Mouse (Mus musculus): ENCODE results near the gene Gm37240. TPM values are rescaled to one million over a fixed set of nuclear protein-coding genes. Genes with fewer than 3 reads are reported as not detected.

Gm37240 gene
- total RNA-seq, 4 experiments from 2014 or later, result 1.8 to 2.0 TPM; not detected in 2

- DNase-seq (ENCODE audit: low spot score in 2 of 2), result no peak
Observed at GRCm38 (mm10) chr3:84461687-84462086, 1425.6 kb downstream of the Gm37240 start.

DNA sequence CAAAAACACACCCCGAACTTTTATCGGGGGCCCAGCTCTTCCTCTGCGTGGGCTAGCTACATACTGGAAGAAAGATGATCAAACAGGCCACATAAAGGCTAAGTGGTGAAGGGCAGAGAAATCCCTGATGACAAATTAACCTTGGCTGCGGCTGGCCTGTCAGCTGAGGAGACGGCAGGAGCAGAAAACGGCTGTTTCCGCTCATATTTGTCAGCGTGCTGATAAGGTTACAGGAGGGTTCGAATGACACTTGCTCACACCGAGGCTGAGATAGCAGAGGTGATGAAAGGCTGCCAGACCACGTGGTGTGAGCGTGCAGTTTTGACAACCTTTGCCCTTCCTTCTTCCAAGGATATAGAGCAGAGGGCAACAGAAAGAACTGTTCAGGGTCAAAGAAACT, 1426.4 kb downstream of the Gm37240 start:
- DNase-seq (ENCODE audit: low spot score in 2 of 2), result no peak

DNA sequence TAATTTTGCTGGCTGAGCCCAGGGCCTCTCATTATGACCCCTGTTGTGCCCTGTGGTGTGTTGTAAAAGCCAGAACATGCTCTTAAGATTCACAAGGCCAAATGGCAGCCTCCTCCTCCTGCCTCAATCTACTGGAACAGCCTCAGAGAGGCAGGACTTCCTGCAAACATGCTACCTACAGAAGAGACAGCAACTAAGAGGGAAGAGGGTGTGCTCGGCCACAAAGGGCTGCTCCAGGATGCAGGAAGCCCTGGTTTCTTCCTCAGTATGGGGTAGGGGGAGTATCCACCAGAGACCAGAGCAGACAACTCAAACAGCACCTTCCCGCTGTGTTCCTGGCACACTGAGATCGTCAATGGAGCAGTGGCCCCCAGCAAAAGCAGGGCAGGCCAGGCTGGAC, 1426.8 kb downstream of the Gm37240 start:
- DNase-seq (ENCODE audit: low spot score in 2 of 2), result no peak

- DNase-seq (ENCODE audit: low spot score in 2 of 2), result no peak
Observed at GRCm38 (mm10) chr3:84455733-84456417, 1431.4 kb downstream of the Gm37240 start.

- no peak for DNase-seq (ENCODE audit: low spot score in 2 of 2)
Observed at GRCm38 (mm10) chr3:84450651-84451050, 1436.7 kb downstream of the Gm37240 start.

DNA sequence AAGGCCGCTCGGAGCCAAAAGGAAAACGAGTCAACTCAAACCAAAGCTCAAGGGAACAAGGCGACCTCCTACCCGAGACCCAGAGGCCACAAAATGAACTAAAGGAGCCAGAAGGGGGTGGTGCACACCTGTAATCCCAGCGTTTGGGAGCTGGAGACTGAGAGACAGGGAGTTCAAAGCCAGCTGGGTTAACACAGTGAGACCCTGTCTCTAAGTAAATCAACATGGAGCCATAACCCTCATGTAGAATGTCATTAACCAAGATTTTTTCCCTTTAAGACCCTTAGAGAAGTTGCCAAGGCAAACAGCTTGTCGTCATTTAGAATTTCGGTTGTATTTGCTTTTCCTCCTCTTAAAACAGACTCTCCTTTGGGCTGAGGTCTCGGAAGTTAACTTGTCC, 1438.3 kb downstream of the Gm37240 start:
- no peak for DNase-seq (ENCODE audit: low spot score in 2 of 2)

DNA sequence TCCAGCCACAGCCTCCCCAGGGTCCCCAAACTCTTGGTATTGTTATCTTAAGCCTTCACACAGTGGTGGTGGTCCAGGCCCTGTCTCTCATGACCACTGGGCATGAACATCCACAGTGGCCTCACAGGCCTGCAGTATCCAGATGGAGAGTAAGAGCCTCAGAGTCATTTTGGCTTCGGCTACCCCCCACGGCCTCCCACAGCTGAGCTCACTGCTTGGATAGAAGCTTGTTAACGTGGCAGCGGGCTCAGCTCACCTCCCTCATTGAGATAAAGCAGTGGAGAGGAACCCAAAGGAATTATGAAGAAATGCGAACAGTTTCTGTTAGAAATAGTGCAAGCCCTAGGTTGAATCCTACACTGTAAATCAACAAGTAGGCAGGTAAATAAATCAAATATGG, 1439.5 kb downstream of the Gm37240 start:
- DNase-seq (ENCODE audit: low spot score in 2 of 2), result no peak

Small RNA genes within 50 kb of the gene (microRNA-seq; reads per million reads assigned to microRNA genes)
- 0 reads per million in 2 experiments for gene Mir466k

Other genes with a start within 250 kb of the Gm37240 start
- gene Fam160a1, start 70.2 kb downstream of the Gm37240 start, total RNA-seq (2022), result 10 to 100 TPM in 1 of 4 experiments, 1 to 10 TPM in 3; 8.0 to 11.8 (median 9.4) TPM
- under 1 TPM in 3 of 4 experiments, not detected in 1; 0.41 to 0.61 (median 0.50) TPM for gene Glt28d2, start within 50 bp of the Gm37240 start, total RNA-seq (2022)
- 10 to 100 TPM; 16.0 to 27.2 (median 19.6) TPM for gene Sh3d19, start 83.6 kb upstream of the Gm37240 start, total RNA-seq (2022)
- not detected for gene Prss48, start 115.0 kb upstream of the Gm37240 start, total RNA-seq (2022)